Mouse (Mus musculus): ENCODE data around the gene Esp23. TPM values are rescaled to one million over a fixed set of nuclear protein-coding genes. Genes with fewer than 3 reads are reported as not detected.
"Not testable (repeated sequence)": the region's sequence is repeated elsewhere in the genome, so short reads cannot be mapped to it uniquely, and the experiment has no call there.

The Esp23 gene
- not detected for total RNA-seq (2021)
- polyA plus RNA-seq (2012; rRNA removed), result not detected in 2 replicates
- long read RNA-seq, result 0 reads

- DNase-seq, result no peak
Measured at GRCm38 (mm10) chr17:39076937-39077336, at the start of gene Esp23. Gene Esp23, minus strand, starts transcription at chr17:39077037.

- DNase-seq, result not testable (repeated sequence)
Measured at GRCm38 (mm10) chr17:39107126-39107525, 30.3 kb upstream of the Esp23 start.

GRCm38 (mm10) chr17:39095034-39095433 lies 18.2 kb upstream of the Esp23 start, which contains the start of gene Esp22:
Gene Esp22, plus strand, starts transcription at chr17:39095334.
- no peak for DNase-seq

GRCm38 (mm10) chr17:39063641-39064040 lies 13.2 kb downstream of the Esp23 start:
- DNase-seq, result no peak

GRCm38 (mm10) chr17:39043241-39043640 lies 33.6 kb downstream of the Esp23 start, which contains the start of gene Gm21903:
Gene Gm21903, minus strand, starts transcription at chr17:39043341.
- no peak for DNase-seq

GRCm38 (mm10) chr17:39036395-39036794 lies 40.4 kb downstream of the Esp23 start, which contains the start of gene Esp24:
Gene Esp24, plus strand, starts transcription at chr17:39036695.
- not testable (repeated sequence) for DNase-seq

Other genes with a start within 250 kb of the Esp23 start
- not detected for gene Esp24, start 40.3 kb downstream of the Esp23 start, total RNA-seq (2021)
- gene Esp24, start 40.3 kb downstream of the Esp23 start, polyA plus RNA-seq (2012; rRNA removed), result not detected in 2 replicates
- not detected for gene Gm21903, start 33.7 kb downstream of the Esp23 start, total RNA-seq (2021)
- not detected in 2 replicates for gene Gm21903, start 33.7 kb downstream of the Esp23 start, polyA plus RNA-seq (2012; rRNA removed)
- not detected for gene Esp22, start 18.3 kb upstream of the Esp23 start, total RNA-seq (2021)
- not detected in 2 replicates for gene Esp22, start 18.3 kb upstream of the Esp23 start, polyA plus RNA-seq (2012; rRNA removed)

Measured in adrenal gland, adult 2 months (tissue).